Mouse (Mus musculus): ENCODE measurements around the gene Mmgt1. TPM values are rescaled to one million over a fixed set of nuclear protein-coding genes. Genes with fewer than 3 reads are reported as not detected.

Mmgt1 gene
- polyA plus RNA-seq, 1 experiment from 2014 or later, result 39.6 TPM

DNA sequence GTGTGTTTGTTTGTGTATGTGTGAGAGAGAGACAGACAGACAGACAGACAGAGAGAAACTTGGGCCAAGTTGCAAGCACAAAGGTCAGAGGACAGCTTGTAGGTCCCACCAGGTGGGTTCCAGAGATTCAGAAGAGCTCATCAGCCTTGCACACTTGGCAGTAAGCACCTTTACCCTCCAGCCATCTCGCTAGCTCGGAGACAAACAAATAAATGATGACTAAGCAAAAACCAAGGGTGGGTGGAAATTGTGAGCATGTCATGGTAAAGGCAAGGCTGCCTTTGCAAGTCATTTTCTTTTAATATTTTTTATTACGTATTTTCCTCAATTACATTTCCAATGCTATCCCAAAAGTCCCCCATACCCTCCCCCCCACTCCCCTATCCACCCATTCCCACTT, 44.3 kb downstream of the Mmgt1 start:
- 90% methylated on average over 3 of the region's 3 CpGs for WGBS
- Histone ChIP-seq H3K27ac (no peak overlapping the region), H3K27me3 (ENCODE audit: insufficient read depth, poor library complexity, severe bottlenecking) (no peaks in the 10 kb centered on the region), H3K4me3 (no peak overlapping the region), H3K36me3 (no peaks in the 10 kb centered on the region), H3K9me3 (no peaks in the 10 kb centered on the region), H3K4me1 (replicated peaks) (no peaks in the 10 kb centered on the region)
- no peak for DNase-seq (ENCODE audit: low spot score)

DNA sequence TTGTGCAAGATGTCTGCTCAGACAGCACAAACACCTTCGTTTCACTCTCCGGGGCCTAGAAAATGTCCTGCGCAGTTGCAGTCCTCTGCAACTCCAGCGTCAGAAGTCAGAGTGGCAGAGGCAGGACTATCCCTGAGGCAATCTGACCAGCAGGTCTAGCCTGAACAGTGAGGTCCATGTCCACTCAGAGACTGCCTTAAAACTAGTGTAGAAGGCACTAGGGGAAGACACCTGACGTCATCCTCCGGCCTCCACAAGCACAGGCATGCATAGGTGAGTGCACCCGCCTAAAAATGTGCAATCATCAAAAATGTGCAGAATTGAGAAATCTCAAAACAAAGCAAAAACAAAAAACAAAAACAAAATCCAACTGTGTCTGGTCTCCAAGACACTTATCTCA, 48.4 kb downstream of the Mmgt1 start, which contains the start of gene Gm648:
Gene Gm648, minus strand, starts transcription at position 101 of the 400 bp plus-strand sequence.
- H3K27me3 ChIP-seq (ENCODE audit: insufficient read depth, poor library complexity, severe bottlenecking), result no peaks in the 10 kb centered on the region
- WGBS, result 95% methylated on average over 7 of the region's 7 CpGs
- H3K36me3 ChIP-seq, result no peaks in the 10 kb centered on the region
- DNase-seq (ENCODE audit: low spot score), result no peak
- no peak within 1 kb of the TSS for H3K27ac ChIP-seq
- H3K4me1 ChIP-seq (replicated peaks), result no peaks in the 10 kb centered on the region
- H3K9me3 ChIP-seq, result no peaks in the 10 kb centered on the region
- H3K4me3 ChIP-seq, result no peak within 1 kb of the TSS

DNA sequence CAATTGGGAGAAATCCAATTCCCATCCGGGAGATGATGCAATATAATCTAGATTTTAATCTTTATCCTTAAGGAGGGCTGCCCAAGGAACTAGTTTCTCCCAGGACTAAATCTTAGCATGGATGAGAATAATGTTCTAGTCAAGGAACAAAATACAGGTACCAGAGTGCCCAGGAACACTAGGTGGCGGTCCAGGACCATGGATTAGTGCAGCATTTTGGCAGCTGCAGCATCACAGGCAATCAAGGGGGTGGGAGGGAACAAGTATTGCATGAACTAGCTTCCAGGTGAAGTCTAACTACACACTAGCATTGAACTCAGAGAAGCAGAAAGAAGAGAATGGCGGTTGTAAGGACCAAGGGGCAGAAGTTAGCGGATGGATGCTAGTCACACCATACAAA, 60.7 kb downstream of the Mmgt1 start:
- Histone ChIP-seq H3K36me3 (no peaks in the 10 kb centered on the region), H3K9me3 (no peaks in the 10 kb centered on the region), H3K27me3 (ENCODE audit: insufficient read depth, poor library complexity, severe bottlenecking) (no peaks in the 10 kb centered on the region), H3K27ac (no peak overlapping the region), H3K4me3 (no peak overlapping the region), H3K4me1 (replicated peaks) (no peaks in the 10 kb centered on the region)
- WGBS, result 56% methylated on average over 4 of the region's 4 CpGs
- DNase-seq (ENCODE audit: low spot score), result peak; percentile 27

Other genes starting within 250 kb of the Mmgt1 start
- 4.1 and 4.5 TPM in 2 replicates for gene Smim10l2a, start 223.5 kb downstream of the Mmgt1 start, polyA plus RNA-seq (2016; fragmentation: Nextera tagmentation; extraction: Ambion mirVana)
- 0.57 and 1.3 TPM in 2 replicates for gene Gm2174, start 150.1 kb downstream of the Mmgt1 start, polyA plus RNA-seq (2016; fragmentation: Nextera tagmentation; extraction: Ambion mirVana)
- gene Ints6l, start 143.2 kb downstream of the Mmgt1 start, polyA plus RNA-seq (2016; fragmentation: Nextera tagmentation; extraction: Ambion mirVana), result 19.4 and 23.9 TPM in 2 replicates
- not detected in 2 replicates for gene Gm10477, start 73.3 kb downstream of the Mmgt1 start, polyA plus RNA-seq (2016; fragmentation: Nextera tagmentation; extraction: Ambion mirVana)
- gene Gm648, start 48.5 kb downstream of the Mmgt1 start, polyA plus RNA-seq (2016; fragmentation: Nextera tagmentation; extraction: Ambion mirVana), result not detected in 2 replicates
- 13.3 and 15.6 TPM in 2 replicates for gene Slc9a6, start 11.7 kb upstream of the Mmgt1 start, polyA plus RNA-seq (2016; fragmentation: Nextera tagmentation; extraction: Ambion mirVana)
- 81.0 and 87.1 TPM in 2 replicates for gene Fhl1, start 133.7 kb upstream of the Mmgt1 start, polyA plus RNA-seq (2016; fragmentation: Nextera tagmentation; extraction: Ambion mirVana)
- 2.1 and 2.4 TPM in 2 replicates for gene Map7d3, start 224.3 kb upstream of the Mmgt1 start, polyA plus RNA-seq (2016; fragmentation: Nextera tagmentation; extraction: Ambion mirVana)